16 mouse cellular contexts compared by ENCODE assay signal in genomic region chr7:16557251-16557650, GRCm38 (mm10). TPM values are rescaled to one million over a fixed set of nuclear protein-coding genes. Genes with fewer than 3 reads are reported as not detected.
DNase-seq lines count a peak whose midpoint lies in the region; ATAC-seq and TF ChIP-seq lines count a peak whose summit lies in the region.
"Had no signal": no experiment of that assay in that cellular context is flagged by ENCODE, and none has a peak within 500 bp of the region (broad histone marks: within the 10 kb centered on the region; RNA-seq: fewer than 3 reads in every experiment).

No protein-coding gene starts in this region.

- TF ChIP-seq CTCF in hindbrain, postnatal 0 days (IDR thresholded peaks at IDR 0.05; ENCODE audit: low read depth): no peak

- no peak for ATAC-seq in heart, embryonic 16.5 days (replicated peaks; ENCODE audit: extremely low read depth, insufficient read depth, low FRiP score)
- ATAC-seq in midbrain, embryonic 14.5 days (ENCODE audit: low FRiP score, low TSS enrichment): no peak
- ATAC-seq in midbrain, embryonic 16.5 days: no peak
- no peak for ATAC-seq in hindbrain, postnatal 0 days
- ATAC-seq: inflammation-experienced regulatory T-cells, adult 6 months had no signal

- H3K36me3 ChIP-seq in heart, embryonic 16.5 days (ENCODE audit: control insufficient read depth, insufficient read depth): peaks cover 16% of the 10 kb centered on the region
- H3K36me3 ChIP-seq in midbrain, embryonic 14.5 days (ENCODE audit: control insufficient read depth, insufficient read depth, low read length): peaks cover 16% of the 10 kb centered on the region
- peaks cover 6% of the 10 kb centered on the region for H3K36me3 ChIP-seq in midbrain, embryonic 16.5 days (ENCODE audit: control insufficient read depth, insufficient read depth, low read length)
- peaks cover 17% of the 10 kb centered on the region for H3K36me3 ChIP-seq in hindbrain, postnatal 0 days (ENCODE audit: insufficient read depth, low read length)

- peaks cover 44% of the 10 kb centered on the region for H3K4me1 ChIP-seq in heart, embryonic 16.5 days (ENCODE audit: control insufficient read depth, insufficient read depth, low read length)
- H3K4me1 ChIP-seq in midbrain, embryonic 14.5 days (ENCODE audit: control insufficient read depth, insufficient read depth, low read length): no peaks in the 10 kb centered on the region
- peaks cover 26% of the 10 kb centered on the region for H3K4me1 ChIP-seq in midbrain, embryonic 16.5 days (ENCODE audit: control insufficient read depth, insufficient read depth, low read length)
- peaks cover 22% of the 10 kb centered on the region for H3K4me1 ChIP-seq in hindbrain, postnatal 0 days (ENCODE audit: insufficient read depth, low read length)

- no peaks in the 10 kb centered on the region for H3K27me3 ChIP-seq in heart, embryonic 16.5 days (ENCODE audit: control insufficient read depth, insufficient read depth, low read length)
- H3K27me3 ChIP-seq in midbrain, embryonic 14.5 days (ENCODE audit: control insufficient read depth, insufficient read depth, low read length): no peaks in the 10 kb centered on the region
- no peaks in the 10 kb centered on the region for H3K27me3 ChIP-seq in midbrain, embryonic 16.5 days (ENCODE audit: control insufficient read depth, insufficient read depth, low read depth, low read length)
- H3K27me3 ChIP-seq in hindbrain, postnatal 0 days (ENCODE audit: insufficient read depth, low read length): no peaks in the 10 kb centered on the region

- whole genome bisulfite sequencing in heart, embryonic 16.5 days: 41% methylated on average over 4 of the region's 4 CpGs
- WGBS in midbrain, embryonic 14.5 days: 65% methylated on average over 4 of the region's 4 CpGs
- WGBS in midbrain, embryonic 16.5 days: 55% methylated on average over 4 of the region's 4 CpGs
- 63% methylated on average over 4 of the region's 4 CpGs for WGBS in hindbrain, postnatal 0 days

- no peak overlapping the region for H3K9ac ChIP-seq in heart, embryonic 16.5 days (ENCODE audit: low read length)
- H3K9ac ChIP-seq in midbrain, embryonic 14.5 days (replicated peaks; ENCODE audit: low read length): no peak overlapping the region
- H3K9ac ChIP-seq in midbrain, embryonic 16.5 days (ENCODE audit: low read depth, low read length): no peak overlapping the region
- no peak overlapping the region for H3K9ac ChIP-seq in hindbrain, postnatal 0 days (replicated peaks; ENCODE audit: low read length)

- DNase-seq in embryo, embryonic 10.5 days (ENCODE audit: low spot score): peak; percentile 34
- DNase-seq in embryo, embryonic 10 days (ENCODE audit: low spot score): no peak
- no peak for DNase-seq in heart, adult 8-10 months (ENCODE audit: low spot score)
- peak; percentile 3 for DNase-seq in midbrain, embryonic 14.5 days
- peak; percentile 40 for DNase-seq in hindbrain, postnatal 0 days (ENCODE audit: low spot score)
- no peak for DNase-seq in urinary bladder, postnatal 4 days (ENCODE audit: low spot score in 2 of 2)
- DNase-seq: adrenal gland, adult 8-10 months; cerebellum, adult 18-20 months; cerebellum, postnatal 36 days; kidney, adult 9 months; kidney, postnatal 36 days; lung, adult 18-20 months; thymus, postnatal 36 days had no signal

- H3K4me3 ChIP-seq in heart, embryonic 16.5 days (ENCODE audit: low read length): no peak overlapping the region
- H3K4me3 ChIP-seq in midbrain, embryonic 14.5 days (replicated peaks; ENCODE audit: low read depth, low read length): no peak overlapping the region
- no peak overlapping the region for H3K4me3 ChIP-seq in midbrain, embryonic 16.5 days (ENCODE audit: low read depth, low read length)
- H3K4me3 ChIP-seq in hindbrain, postnatal 0 days (ENCODE audit: low read length): no peak overlapping the region

- H3K27ac ChIP-seq in heart, embryonic 16.5 days (ENCODE audit: low read length): peak overlapping the region; percentile 36; the same call in 1 of the 2 replicates
- H3K27ac ChIP-seq in midbrain, embryonic 14.5 days (replicated peaks; ENCODE audit: low read depth, low read length): no peak overlapping the region
- no peak overlapping the region for H3K27ac ChIP-seq in midbrain, embryonic 16.5 days (ENCODE audit: low read length)
- peak overlapping the region; percentile 74; the same call in 1 of the 2 replicates for H3K27ac ChIP-seq in hindbrain, postnatal 0 days

- H3K4me2 ChIP-seq in heart, embryonic 16.5 days (ENCODE audit: low read depth, low read length): no peak overlapping the region
- H3K4me2 ChIP-seq in midbrain, embryonic 14.5 days (ENCODE audit: low read length): no peak overlapping the region
- no peak overlapping the region for H3K4me2 ChIP-seq in midbrain, embryonic 16.5 days (ENCODE audit: low read length)
- H3K4me2 ChIP-seq in hindbrain, postnatal 0 days (ENCODE audit: low read depth, low read length): no peak overlapping the region

- H3K9me3 ChIP-seq in heart, embryonic 16.5 days (replicated peaks; ENCODE audit: control insufficient read depth, low read length): no peaks in the 10 kb centered on the region
- H3K9me3 ChIP-seq in midbrain, embryonic 14.5 days (ENCODE audit: control insufficient read depth, low read length): no peaks in the 10 kb centered on the region
- no peaks in the 10 kb centered on the region for H3K9me3 ChIP-seq in midbrain, embryonic 16.5 days (replicated peaks; ENCODE audit: control insufficient read depth, low read length, poor library complexity, severe bottlenecking)
- H3K9me3 ChIP-seq in hindbrain, postnatal 0 days (ENCODE audit: low read length): no peaks in the 10 kb centered on the region

RNA-seq across cellular contexts. Expression of gene Arhgap35, which starts 57.5 kb away (rescaled TPM):
- 12.9 and 16.0 TPM in 2 replicates for polyA plus RNA-seq in heart, embryonic 16.5 days (2015; fragmentation: Nextera tagmentation; extraction: Ambion mirVana)
- total RNA-seq in heart, adult 8-10 months (2022): 10 to 100 TPM; 30.2 to 38.1 (median 35.6) TPM
- 35.4 and 41.5 TPM in 2 replicates for polyA plus RNA-seq in midbrain, embryonic 14.5 days (2014; fragmentation: Nextera tagmentation; extraction: Ambion mirVana)
- polyA plus RNA-seq in midbrain, embryonic 16.5 days (2015; fragmentation: Nextera tagmentation; extraction: Ambion mirVana): 32.2 and 34.7 TPM in 2 replicates
- 131 and 146 TPM in 2 replicates for total RNA-seq in hindbrain, postnatal 0 days (2014; rRNA removed)
- polyA plus RNA-seq in hindbrain, postnatal 0 days (2015; fragmentation: Nextera tagmentation; extraction: Ambion mirVana): 21.2 and 24.8 TPM in 2 replicates

Comparison
In these comparisons a context has a peak if more than half of its experiments do, and no peak if none do; other contexts are left out.
1. DNase-seq: peak in embryo, embryonic 10.5 days (single experiment), midbrain, embryonic 14.5 days (single experiment) and hindbrain, postnatal 0 days (single experiment); none in embryo, embryonic 10 days (single experiment), heart, adult 8-10 months (single experiment) and urinary bladder, postnatal 4 days (0 of 2).
2. H3K27ac ChIP-seq: peak in heart, embryonic 16.5 days (single experiment) and hindbrain, postnatal 0 days (single experiment); none in midbrain, embryonic 14.5 days (single experiment) and midbrain, embryonic 16.5 days (single experiment).